Mouse (Mus musculus) megakaryocyte, embryonic 14.5 days (primary cell): ENCODE measurements around the gene Gm47283.
"Not testable (repeated sequence)": the region's sequence is repeated elsewhere in the genome, so short reads cannot be mapped to it uniquely, and the experiment has no call there.

ENCODE experiments used
- FLI1 ChIP-seq: IDR thresholded peaks from 2 replicates; pipeline ENCODE4 v1.6.1; 2012; ENCODE audit warnings: low read length, inconsistent platforms, mixed read lengths
- GATA1 ChIP-seq: IDR thresholded peaks from 3 replicates; pipeline ENCODE4 v1.6.1; 2012; ENCODE audit warnings: mixed read lengths, low read length, inconsistent platforms, borderline replicate concordance

GRCm38 (mm10) chrY:90741006-90741405 lies 43.5 kb upstream of the Gm47283 start:
- not testable (repeated sequence) for TF ChIP-seq GATA1, FLI1
